Mouse (Mus musculus) adrenal gland, adult 2 months (tissue): Measurements from ENCODE around the gene AY358078. TPM values are rescaled to one million over a fixed set of nuclear protein-coding genes. Genes with fewer than 3 reads are reported as not detected.

Experiments
- microRNA-seq, 2 experiments: library from miRNA; unstranded; fragments of <30 nt; microRNA quantifications; one replicate each; pipeline ENCODE4 v1.2.0; 2021
- polyA plus RNA-seq: library from polyadenylated mRNA; depleted of rRNA; stranded (reverse); fragments of >200 nt; gene quantifications from 2 replicates; pipeline ENCODE4 v1.2.3, GENCODE M21; 2012; rRNA removed
- total RNA-seq, 2 experiments: library from RNA; stranded (reverse); gene quantifications; 2 replicates each; pipeline ENCODE4 v1.2.3; 2021

The AY358078 gene
- total and polyA plus RNA-seq, 3 experiments, result not detected

Small RNAs within 50 kb of the gene (microRNA-seq; reads per million reads assigned to microRNA genes)
- 0 reads per million in 2 experiments for gene Gm27375

Other genes with a start within 250 kb of the AY358078 start
- not detected for gene Gm5622, start 247.3 kb upstream of the AY358078 start, total RNA-seq
- gene Gm5622, start 247.3 kb upstream of the AY358078 start, polyA plus RNA-seq, result not detected in 2 replicates
- not detected for gene Gm17175, start 226.0 kb upstream of the AY358078 start, total RNA-seq
- gene Gm17175, start 226.0 kb upstream of the AY358078 start, polyA plus RNA-seq, result not detected in 2 replicates
- gene Gm17174, start 207.9 kb upstream of the AY358078 start, total RNA-seq, result not detected
- not detected in 2 replicates for gene Gm17174, start 207.9 kb upstream of the AY358078 start, polyA plus RNA-seq
- not detected for gene Gm17078, start 188.7 kb upstream of the AY358078 start, total RNA-seq
- gene Gm17078, start 188.7 kb upstream of the AY358078 start, polyA plus RNA-seq, result not detected in 2 replicates
- gene Gm4181, start 164.4 kb upstream of the AY358078 start, total RNA-seq, result not detected
- gene Gm4181, start 164.4 kb upstream of the AY358078 start, polyA plus RNA-seq, result not detected in 2 replicates
- not detected for gene Gm17079, start 104.6 kb upstream of the AY358078 start, total RNA-seq
- not detected in 2 replicates for gene Gm17079, start 104.6 kb upstream of the AY358078 start, polyA plus RNA-seq
- not detected for gene Gm5800, start 82.9 kb upstream of the AY358078 start, total RNA-seq
- gene Gm5800, start 82.9 kb upstream of the AY358078 start, polyA plus RNA-seq, result not detected in 2 replicates
- gene Ang4, start 26.5 kb upstream of the AY358078 start, total RNA-seq, result not detected
- not detected in 2 replicates for gene Ang4, start 26.5 kb upstream of the AY358078 start, polyA plus RNA-seq
- gene Ear6, start 53.7 kb downstream of the AY358078 start, total RNA-seq, result not detected
- gene Ear6, start 53.7 kb downstream of the AY358078 start, polyA plus RNA-seq, result not detected in 2 replicates
- 10 to 100 TPM; 31.0 to 33.4 TPM for gene Mettl17, start 84.8 kb downstream of the AY358078 start, total RNA-seq
- 48.8 and 99.4 TPM in 2 replicates for gene Mettl17, start 84.8 kb downstream of the AY358078 start, polyA plus RNA-seq
- gene Slc39a2, start 92.8 kb downstream of the AY358078 start, total RNA-seq, result under 1 TPM; 0.45 to 0.58 TPM
- 0.48 and 0.61 TPM in 2 replicates for gene Slc39a2, start 92.8 kb downstream of the AY358078 start, polyA plus RNA-seq
- gene Ndrg2, start 114.1 kb downstream of the AY358078 start, total RNA-seq, result 100 to 1,000 TPM; 223 to 343 TPM
- gene Ndrg2, start 114.1 kb downstream of the AY358078 start, polyA plus RNA-seq, result 390 and 417 TPM in 2 replicates
- not detected for gene Tppp2, start 118.4 kb downstream of the AY358078 start, total RNA-seq
- gene Tppp2, start 118.4 kb downstream of the AY358078 start, polyA plus RNA-seq, result not detected in 2 replicates
- not detected for gene Rnase13, start 122.7 kb downstream of the AY358078 start, total RNA-seq
- not detected in 2 replicates for gene Rnase13, start 122.7 kb downstream of the AY358078 start, polyA plus RNA-seq
- gene Arhgef40, start 184.7 kb downstream of the AY358078 start, total RNA-seq, result 10 to 100 TPM; 39.7 to 56.9 TPM
- gene Arhgef40, start 184.7 kb downstream of the AY358078 start, polyA plus RNA-seq, result 97.8 and 107 TPM in 2 replicates
- 1 to 10 TPM; 1.6 to 2.1 TPM for gene Tmem253, start 215.6 kb downstream of the AY358078 start, total RNA-seq
- gene Tmem253, start 215.6 kb downstream of the AY358078 start, polyA plus RNA-seq, result 0.36 and 0.83 TPM in 2 replicates
- gene Zfp219, start 220.7 kb downstream of the AY358078 start, total RNA-seq, result 10 to 100 TPM; 40.7 to 52.9 TPM
- gene Zfp219, start 220.7 kb downstream of the AY358078 start, polyA plus RNA-seq, result 133 and 156 TPM in 2 replicates
- gene Olfr221, start 242.4 kb downstream of the AY358078 start, total RNA-seq, result not detected
- not detected in 2 replicates for gene Olfr221, start 242.4 kb downstream of the AY358078 start, polyA plus RNA-seq